Mouse (Mus musculus) heart, adult 2 months (tissue): ENCODE data around the gene CN725425. TPM values are rescaled to one million over a fixed set of nuclear protein-coding genes. Genes with fewer than 3 reads are reported as not detected.
A peak's percentile ranks its signal among the peaks of the same experiment; 100 is the strongest.

Experiments used
- DNase-seq, 2 experiments: peaks; one replicate each; pipeline ENCODE4 v3.0.0; 2021
- H3K27ac ChIP-seq: fragments of 200-600 bp; 2 replicates; pipeline ENCODE4 v1.8.1; 2022
- H3K27me3 ChIP-seq: fragments of 200-500 bp; 2 replicates; pipeline ENCODE4 v1.6.1; 2012; ENCODE audit warnings: mild to moderate bottlenecking, low read length, inconsistent platforms, mixed read lengths; ENCODE audit not compliant: control insufficient read depth, insufficient read depth
- H3K36me3 ChIP-seq: fragments of 200-500 bp; 2 replicates; pipeline ENCODE4 v1.6.1; 2012; ENCODE audit warnings: low read length, inconsistent platforms; ENCODE audit not compliant: control insufficient read depth, insufficient read depth
- H3K4me1 ChIP-seq: fragments of 200-500 bp; 2 replicates; pipeline ENCODE4 v1.6.1; 2011; ENCODE audit warnings: low read length; ENCODE audit not compliant: control insufficient read depth, insufficient read depth
- H3K4me3 ChIP-seq: fragments of 200-600 bp; 2 replicates; pipeline ENCODE4 v1.8.1; 2022
- H3K79me2 ChIP-seq: fragments of 200-500 bp; replicated peaks from 2 replicates; pipeline ENCODE4 v1.6.1; 2012; ENCODE audit warnings: mild to moderate bottlenecking, inconsistent platforms, low read length, moderate library complexity, mixed read lengths; ENCODE audit not compliant: control insufficient read depth, insufficient read depth
- H3K9ac ChIP-seq: fragments of 200-500 bp; 2 replicates; pipeline ENCODE4 v1.6.1; 2012; ENCODE audit warnings: low read depth, mild to moderate bottlenecking, control low read depth, inconsistent platforms, low read length, mixed read lengths
- CTCF ChIP-seq: fragments of 200-600 bp; IDR thresholded peaks from 2 replicates; pipeline ENCODE4 v1.8.1; 2022; ENCODE audit warnings: antibody characterized with exemption, mild to moderate bottlenecking, moderate library complexity
- EP300 ChIP-seq: fragments of 200-500 bp; IDR thresholded peaks from 2 replicates; pipeline ENCODE4 v1.6.1; 2011; ENCODE audit warnings: low read depth, low read length, control low read depth; ENCODE audit not compliant: insufficient read depth
- POLR2A ChIP-seq: fragments of 200-500 bp; IDR thresholded peaks from 2 replicates; pipeline ENCODE4 v1.6.1; 2011; ENCODE audit warnings: mild to moderate bottlenecking, low read depth, low read length, control low read depth; ENCODE audit not compliant: insufficient read depth
- WGBS: fragments of 180-500 bp; shearing (Covaris S2); methylation state at CpG from one replicate; pipeline ENCODE4 v1.1.7; 2018; 5-methylcytosine and 5-hydroxymethylcytosine counted together
- intact Hi-C: fragments of 180-260 bp; cut with DNase I; formaldehyde crosslinking; loops from one replicate; pipeline ENCODE4 v1.15.1; 2025
- polyA plus RNA-seq: library from polyadenylated mRNA; depleted of rRNA; stranded (reverse); fragments of >200 nt; gene quantifications from 2 replicates; pipeline ENCODE4 v1.2.3, GENCODE M21; 2012
- total RNA-seq, 2 experiments: library from RNA; stranded (reverse); gene quantifications; 2 replicates each; pipeline ENCODE4 v1.2.3; 2021

The CN725425 gene
- total and polyA plus RNA-seq, 3 experiments: 0.39 to 1.0 (median 0.82) TPM

DNA sequence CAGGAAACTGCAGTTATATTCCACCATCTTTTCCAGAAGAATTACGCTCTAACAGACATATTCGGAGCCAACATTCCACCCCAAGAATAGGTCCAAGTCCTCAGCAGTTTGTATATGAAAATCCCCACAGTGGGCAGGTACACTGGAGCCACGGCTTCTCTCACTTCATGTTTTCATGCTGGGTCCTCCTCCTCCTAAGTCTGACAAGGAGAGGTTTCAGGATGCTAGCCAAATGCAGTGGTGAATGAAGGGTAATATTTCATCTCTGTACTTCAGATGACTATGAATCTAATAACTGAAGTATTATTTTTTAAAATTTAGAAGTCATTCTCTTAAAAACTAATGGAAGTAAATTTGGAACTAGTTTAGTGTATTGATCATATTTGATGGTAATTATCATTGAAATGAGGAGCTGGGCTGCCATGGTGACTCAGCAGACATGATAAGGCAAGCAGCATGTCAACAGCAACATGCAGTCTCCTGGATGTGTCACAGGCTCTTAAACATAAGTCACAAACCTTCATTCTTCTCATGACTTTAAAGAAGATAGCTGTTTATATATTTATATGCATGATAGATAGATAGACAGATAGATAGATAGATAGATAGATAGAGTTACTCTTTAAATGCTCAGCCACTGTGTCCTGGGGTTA, 41.5 kb downstream of the CN725425 start:
- H3K9ac ChIP-seq: no peak overlapping the region
- H3K27ac ChIP-seq: no peak overlapping the region
- no peak for DNase-seq
- no peak overlapping the region for H3K4me3 ChIP-seq
- no peaks in the 10 kb centered on the region for H3K4me1 ChIP-seq
- H3K79me2 ChIP-seq: no peaks in the 10 kb centered on the region
- WGBS: 81% methylated on average over 3 of the region's 3 CpGs
- TF ChIP-seq POLR2A (no peak), CTCF (no peak), EP300 (no peak)
- no peaks in the 10 kb centered on the region for H3K27me3 ChIP-seq
- intact Hi-C loops: no loop called here
- no peaks in the 10 kb centered on the region for H3K36me3 ChIP-seq

DNA sequence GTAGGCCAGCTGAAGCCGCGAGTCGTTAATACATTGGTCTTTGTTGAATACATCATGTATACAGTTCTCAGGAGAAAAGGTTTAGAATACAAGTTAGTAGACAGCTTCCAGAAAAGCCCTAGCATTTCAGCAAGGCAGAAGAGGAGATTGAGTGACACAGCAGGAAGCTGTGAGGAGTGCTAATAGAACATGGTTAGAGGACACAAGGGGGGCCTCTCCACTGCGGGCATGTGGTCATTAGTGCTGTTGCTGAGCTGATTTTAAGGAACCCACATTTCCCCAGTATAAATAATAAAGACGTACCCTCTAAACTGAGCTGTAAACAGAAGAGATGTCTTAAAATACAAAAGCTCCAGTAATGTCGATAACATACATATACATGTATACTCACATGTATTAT, 51.5 kb downstream of the CN725425 start:
- no peaks in the 10 kb centered on the region for H3K36me3 ChIP-seq
- no peaks in the 10 kb centered on the region for H3K4me1 ChIP-seq
- H3K9ac ChIP-seq: no peak overlapping the region
- intact Hi-C loops: no loop called here
- no peaks in the 10 kb centered on the region for H3K79me2 ChIP-seq
- no peak overlapping the region for H3K4me3 ChIP-seq
- DNase-seq: no peak
- no peaks in the 10 kb centered on the region for H3K27me3 ChIP-seq
- WGBS: 83% methylated on average over 6 of the region's 6 CpGs
- no peak overlapping the region for H3K27ac ChIP-seq
- TF ChIP-seq CTCF (peak; percentile 37), EP300 (no peak), POLR2A (no peak)

DNA sequence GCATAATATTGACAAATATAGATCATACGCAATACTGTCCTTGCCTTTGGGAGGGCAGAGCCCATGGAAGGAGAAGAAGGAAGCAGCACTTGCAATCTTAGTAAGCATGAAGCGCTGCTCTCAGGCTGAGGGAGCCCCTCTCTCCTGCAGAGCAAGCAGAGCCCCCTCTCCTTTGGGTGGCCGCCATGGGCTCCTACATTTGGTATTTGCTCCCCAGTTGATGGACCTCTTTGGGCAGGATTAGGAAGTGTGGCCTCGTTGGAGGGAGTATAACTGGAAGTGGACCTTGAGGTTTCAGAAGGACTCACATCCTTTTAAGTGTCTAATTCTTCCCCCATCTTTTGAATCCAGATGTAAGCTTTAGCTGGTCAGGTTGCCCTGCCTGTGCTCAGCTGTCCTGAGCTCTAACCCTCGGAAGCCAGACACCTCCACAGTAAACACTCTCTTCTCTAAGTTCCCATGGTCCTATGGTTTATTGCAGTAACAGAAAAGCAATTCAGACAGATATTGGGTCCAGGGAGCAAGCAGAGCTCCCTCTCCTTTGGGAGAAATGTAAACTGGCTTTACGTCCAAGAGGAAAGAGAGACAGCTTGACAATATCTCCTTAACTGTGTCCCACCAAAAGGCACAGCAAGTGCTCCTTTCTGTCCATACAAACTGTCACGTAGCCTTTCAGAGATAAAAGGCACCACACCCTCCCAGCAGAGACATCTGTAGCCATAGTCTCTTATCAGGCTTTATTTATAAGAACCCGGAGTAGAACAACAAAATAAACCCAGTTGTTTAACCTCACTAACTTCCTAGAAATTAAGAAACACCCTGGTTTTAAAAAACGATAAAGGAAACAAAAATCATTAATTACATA, 52.5 kb downstream of the CN725425 start:
- intact Hi-C loops: no loop called here
- DNase-seq: no peak

DNA sequence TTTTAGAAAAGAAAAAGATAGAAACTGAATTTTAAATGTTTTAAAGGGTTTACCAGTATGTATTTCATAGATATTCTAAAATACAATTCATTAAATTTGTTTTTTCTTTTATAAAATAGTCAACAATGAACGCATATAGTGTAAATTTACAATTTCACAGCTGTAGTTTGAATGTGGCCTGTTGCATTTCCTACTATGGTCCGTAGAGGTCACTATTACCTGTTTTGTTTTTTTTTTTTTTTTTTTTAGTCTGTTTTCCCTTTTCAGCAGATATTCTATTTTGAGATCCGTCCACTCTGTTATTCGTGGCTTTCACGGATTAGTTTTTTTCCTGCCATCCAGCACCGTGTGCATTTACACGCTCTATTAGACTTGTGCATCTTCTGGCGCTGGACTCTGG, 53.7 kb downstream of the CN725425 start:
- no peaks in the 10 kb centered on the region for H3K36me3 ChIP-seq
- WGBS: 33% methylated on average over 8 of the region's 8 CpGs

More for the DNA sequence above, 52.5 kb downstream of the CN725425 start:
- H3K27ac ChIP-seq: no peak overlapping the region
- H3K4me3 ChIP-seq: no peak overlapping the region
- TF ChIP-seq EP300 (no peak), CTCF (no peak), POLR2A (no peak)
- H3K36me3 ChIP-seq: no peaks in the 10 kb centered on the region
- H3K4me1 ChIP-seq: no peaks in the 10 kb centered on the region
- 61% methylated on average over 9 of the region's 9 CpGs for WGBS
- H3K27me3 ChIP-seq: no peaks in the 10 kb centered on the region
- H3K79me2 ChIP-seq: no peaks in the 10 kb centered on the region
- no peak overlapping the region for H3K9ac ChIP-seq

DNA sequence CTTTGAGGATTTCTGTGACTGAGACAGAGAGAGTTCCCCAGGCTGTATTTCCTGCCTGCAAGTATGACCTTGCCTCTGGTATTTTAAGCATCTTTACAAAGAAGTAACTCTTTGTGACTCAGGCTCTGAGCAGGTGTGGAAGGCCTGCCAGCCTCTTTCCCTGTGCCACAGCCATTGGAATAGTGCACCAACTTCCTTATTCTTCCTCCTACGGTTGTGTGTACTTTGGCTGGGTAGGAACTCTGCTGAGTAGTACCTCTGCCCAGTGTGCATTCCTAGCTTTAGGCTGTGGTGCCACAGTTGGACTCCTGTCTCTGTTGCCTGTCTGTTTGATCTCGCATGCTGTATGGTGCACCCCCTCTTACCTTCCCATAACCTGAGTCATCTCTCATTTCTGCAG, 56.0 kb downstream of the CN725425 start:
- Histone ChIP-seq H3K9ac (no peak overlapping the region), H3K27me3 (no peaks in the 10 kb centered on the region), H3K4me1 (no peaks in the 10 kb centered on the region), H3K27ac (no peak overlapping the region), H3K79me2 (no peaks in the 10 kb centered on the region), H3K4me3 (no peak overlapping the region), H3K36me3 (no peaks in the 10 kb centered on the region)
- no peak for DNase-seq
- 84% methylated on average over 2 of the region's 2 CpGs for WGBS
- TF ChIP-seq EP300 (no peak), CTCF (no peak), POLR2A (no peak)
- intact Hi-C loops: no loop called here

More for the DNA sequence above, 53.7 kb downstream of the CN725425 start:
- no peak for DNase-seq
- Histone ChIP-seq H3K27ac (no peak overlapping the region), H3K27me3 (no peaks in the 10 kb centered on the region), H3K4me3 (no peak overlapping the region), H3K79me2 (no peaks in the 10 kb centered on the region), H3K4me1 (no peaks in the 10 kb centered on the region), H3K9ac (no peak overlapping the region)
- intact Hi-C loops: no loop called here
- peak; percentile 63 for TF ChIP-seq CTCF
- no peak for TF ChIP-seq POLR2A
- no peak for TF ChIP-seq EP300

DNA sequence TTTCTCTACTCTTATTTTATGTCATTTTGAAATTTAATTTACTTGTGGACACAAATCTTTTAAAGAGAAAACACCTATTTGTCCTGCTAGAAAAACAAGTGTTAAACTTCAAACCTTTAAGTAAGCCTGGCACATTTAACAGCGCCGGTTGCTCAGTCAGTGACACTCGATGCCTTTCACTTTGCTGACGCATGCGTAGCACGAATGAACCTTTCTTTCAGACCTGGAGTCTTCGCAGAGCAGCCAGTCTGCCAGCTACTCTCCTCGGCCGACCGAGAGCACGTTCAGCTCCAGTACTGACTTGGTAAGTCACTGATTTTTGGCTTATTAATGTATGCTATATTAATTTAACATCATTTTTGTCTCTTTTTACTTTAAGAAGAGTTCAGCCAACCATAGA, 57.8 kb downstream of the CN725425 start:
- Histone ChIP-seq H3K9ac (no peak overlapping the region), H3K4me3 (no peak overlapping the region), H3K36me3 (no peaks in the 10 kb centered on the region), H3K79me2 (no peaks in the 10 kb centered on the region), H3K4me1 (no peaks in the 10 kb centered on the region), H3K27ac (no peak overlapping the region), H3K27me3 (no peaks in the 10 kb centered on the region)
- TF ChIP-seq EP300 (no peak), CTCF (no peak), POLR2A (no peak)
- intact Hi-C loops: no loop called here
- WGBS: 74% methylated on average over 11 of the region's 11 CpGs
- DNase-seq: no peak
